ENCODE assay signal across 28 mouse cellular contexts in the genomic region with DNA sequence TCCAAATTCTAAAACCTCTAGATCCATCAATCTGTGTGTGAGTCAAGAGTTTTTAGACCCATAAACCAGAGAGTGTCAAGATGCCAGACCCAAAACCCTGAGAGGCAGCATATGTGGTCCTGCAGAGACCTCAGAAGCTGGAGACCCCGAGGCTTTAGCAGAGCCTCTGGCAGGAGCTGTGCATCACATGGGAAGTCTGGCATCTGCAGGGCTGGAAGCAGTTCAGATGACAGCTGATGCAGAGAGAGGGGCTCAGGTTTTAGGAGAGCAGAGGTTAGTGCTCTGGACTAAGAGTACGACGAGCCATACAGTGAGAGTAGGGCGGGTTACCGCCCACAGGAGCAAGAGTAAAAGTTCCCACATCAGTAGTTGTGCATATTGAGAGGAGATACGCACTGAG. TPM values are rescaled to one million over a fixed set of nuclear protein-coding genes. Genes with fewer than 3 reads are reported as not detected.
DNase-seq lines count a peak whose midpoint lies in the region; ATAC-seq and TF ChIP-seq lines count a peak whose summit lies in the region.
"Had no signal": no experiment of that assay in that cellular context is flagged by ENCODE, and none has a peak within 500 bp of the region (broad histone marks: within the 10 kb centered on the region; RNA-seq: fewer than 3 reads in every experiment).

No protein-coding gene starts in this region.

- no peak overlapping the region for H3K27ac ChIP-seq in hindbrain, postnatal 0 days
- no peak overlapping the region for H3K27ac ChIP-seq in hindbrain, embryonic 14.5 days
- no peak overlapping the region for H3K27ac ChIP-seq in midbrain, postnatal 0 days (ENCODE audit: low read depth, low read length)
- H3K27ac ChIP-seq in midbrain, embryonic 16.5 days (ENCODE audit: low read length), result no peak overlapping the region
- H3K27ac ChIP-seq: embryonic facial prominence, embryonic 10.5 days; embryonic facial prominence, embryonic 12.5 days; forebrain, embryonic 13.5 days; forebrain, embryonic 15.5 days had no signal

- peak; percentile 64 to 79 for DNase-seq in cerebellum, postnatal 10 days
- no peak for DNase-seq in cerebellum, postnatal 25 days
- peak; percentile 16 for DNase-seq in hindbrain, postnatal 0 days (ENCODE audit: low spot score)
- DNase-seq in hindbrain, embryonic 14.5 days (ENCODE audit: low spot score), result no peak
- DNase-seq in midbrain, postnatal 0 days (ENCODE audit: low spot score), result peak; percentile 43
- DNase-seq: adrenal gland, adult 8-10 months; adrenal gland, postnatal 14 days; adrenal gland, postnatal 36 days; B cell, adult 2 months; cerebellum, adult 11 months; cerebellum, adult 18-20 months; cerebellum, adult 8-10 months; cerebellum, adult 9-11 months; forebrain, postnatal 0 days had no signal

- H3K9me3 ChIP-seq in hindbrain, postnatal 0 days (ENCODE audit: low read length), result no peaks in the 10 kb centered on the region
- no peaks in the 10 kb centered on the region for H3K9me3 ChIP-seq in hindbrain, embryonic 14.5 days (ENCODE audit: control insufficient read depth, low read length)
- no peaks in the 10 kb centered on the region for H3K9me3 ChIP-seq in midbrain, postnatal 0 days (ENCODE audit: low read length)
- no peaks in the 10 kb centered on the region for H3K9me3 ChIP-seq in midbrain, embryonic 16.5 days (replicated peaks; ENCODE audit: control insufficient read depth, low read length, poor library complexity, severe bottlenecking)
- H3K9me3 ChIP-seq: embryonic facial prominence, embryonic 10.5 days; embryonic facial prominence, embryonic 12.5 days; forebrain, embryonic 13.5 days; forebrain, embryonic 15.5 days had no signal

- no peaks in the 10 kb centered on the region for H3K4me1 ChIP-seq in hindbrain, postnatal 0 days (ENCODE audit: insufficient read depth, low read length)
- no peaks in the 10 kb centered on the region for H3K4me1 ChIP-seq in hindbrain, embryonic 14.5 days (replicated peaks; ENCODE audit: control insufficient read depth, insufficient read depth, low read length)
- H3K4me1 ChIP-seq in midbrain, postnatal 0 days (ENCODE audit: insufficient read depth, low read length), result 0 out of 2 replicates have a peak, but pooled peaks cover 3% of the 10 kb centered on the region
- H3K4me1 ChIP-seq in midbrain, embryonic 16.5 days (ENCODE audit: control insufficient read depth, insufficient read depth, low read length), result no peaks in the 10 kb centered on the region; the same call in 1 of the 2 replicates
- H3K4me1 ChIP-seq: embryonic facial prominence, embryonic 10.5 days; embryonic facial prominence, embryonic 12.5 days; forebrain, embryonic 15.5 days had no signal

- no peak overlapping the region for H3K4me2 ChIP-seq in hindbrain, postnatal 0 days (ENCODE audit: low read depth, low read length)
- H3K4me2 ChIP-seq in hindbrain, embryonic 14.5 days (replicated peaks), result no peak overlapping the region
- no peak overlapping the region for H3K4me2 ChIP-seq in midbrain, postnatal 0 days (ENCODE audit: low read depth, low read length, poor library complexity, severe bottlenecking)
- no peak overlapping the region for H3K4me2 ChIP-seq in midbrain, embryonic 16.5 days (ENCODE audit: low read length)
- H3K4me2 ChIP-seq: embryonic facial prominence, embryonic 12.5 days; forebrain, embryonic 13.5 days; forebrain, embryonic 15.5 days had no signal

- no peaks in the 10 kb centered on the region for H3K27me3 ChIP-seq in hindbrain, postnatal 0 days (ENCODE audit: insufficient read depth, low read length)
- no peaks in the 10 kb centered on the region for H3K27me3 ChIP-seq in hindbrain, embryonic 14.5 days (ENCODE audit: control insufficient read depth, insufficient read depth, low read length)
- H3K27me3 ChIP-seq in midbrain, postnatal 0 days (ENCODE audit: insufficient read depth, low read length), result no peaks in the 10 kb centered on the region
- H3K27me3 ChIP-seq in midbrain, embryonic 16.5 days (ENCODE audit: control insufficient read depth, insufficient read depth, low read depth, low read length), result no peaks in the 10 kb centered on the region
- H3K27me3 ChIP-seq: CH12.LX; embryonic facial prominence, embryonic 12.5 days; forebrain, embryonic 13.5 days; forebrain, embryonic 15.5 days had no signal

- H3K4me3 ChIP-seq in hindbrain, postnatal 0 days (ENCODE audit: low read length), result no peak overlapping the region
- H3K4me3 ChIP-seq in hindbrain, embryonic 14.5 days (replicated peaks; ENCODE audit: low read length), result no peak overlapping the region
- H3K4me3 ChIP-seq in midbrain, postnatal 0 days (ENCODE audit: low read depth, low read length), result no peak overlapping the region
- H3K4me3 ChIP-seq in midbrain, embryonic 16.5 days (ENCODE audit: low read depth, low read length), result no peak overlapping the region
- H3K4me3 ChIP-seq: embryonic facial prominence, embryonic 10.5 days; embryonic facial prominence, embryonic 12.5 days; forebrain, embryonic 13.5 days; forebrain, embryonic 15.5 days had no signal

- no peak for TF ChIP-seq CTCF in hindbrain, postnatal 0 days (IDR thresholded peaks at IDR 0.05; ENCODE audit: low read depth)
- TF ChIP-seq CTCF in midbrain, postnatal 0 days (IDR thresholded peaks at IDR 0.05), result no peak

- no peaks in the 10 kb centered on the region for H3K36me3 ChIP-seq in hindbrain, postnatal 0 days (ENCODE audit: insufficient read depth, low read length)
- H3K36me3 ChIP-seq in hindbrain, embryonic 14.5 days (replicated peaks; ENCODE audit: control insufficient read depth, insufficient read depth), result no peaks in the 10 kb centered on the region
- no peaks in the 10 kb centered on the region for H3K36me3 ChIP-seq in midbrain, postnatal 0 days (ENCODE audit: insufficient read depth, low read length)
- H3K36me3 ChIP-seq in midbrain, embryonic 16.5 days (ENCODE audit: control insufficient read depth, insufficient read depth, low read length), result no peaks in the 10 kb centered on the region
- H3K36me3 ChIP-seq: embryonic facial prominence, embryonic 10.5 days; embryonic facial prominence, embryonic 12.5 days; forebrain, embryonic 15.5 days; G1E had no signal

- H3K9ac ChIP-seq in hindbrain, postnatal 0 days (replicated peaks; ENCODE audit: low read length), result no peak overlapping the region
- H3K9ac ChIP-seq in hindbrain, embryonic 14.5 days, result no peak overlapping the region
- no peak overlapping the region for H3K9ac ChIP-seq in midbrain, postnatal 0 days (replicated peaks; ENCODE audit: low read length, poor library complexity, severe bottlenecking)
- H3K9ac ChIP-seq in midbrain, embryonic 16.5 days (ENCODE audit: low read depth, low read length), result no peak overlapping the region
- H3K9ac ChIP-seq: embryonic facial prominence, embryonic 12.5 days; forebrain, embryonic 13.5 days; forebrain, embryonic 15.5 days; forebrain, postnatal 0 days had no signal

- peak; percentile 59; the same call in 1 of the 2 replicates for ATAC-seq in hindbrain, postnatal 0 days
- no peak for ATAC-seq in hindbrain, embryonic 14.5 days (ENCODE audit: low FRiP score)
- ATAC-seq in midbrain, postnatal 0 days (ENCODE audit: low FRiP score), result no peak
- no peak for ATAC-seq in midbrain, embryonic 16.5 days
- ATAC-seq: activated CD4-positive, CD25-positive, alpha-beta regulatory T cell, adult 4 months; CD4-positive, CD25-positive, alpha-beta regulatory T cell, adult 4 months; forebrain, embryonic 13.5 days; forebrain, embryonic 15.5 days; forebrain, postnatal 0 days; Patski had no signal

- WGBS in hindbrain, postnatal 0 days, result 71% methylated on average over 6 of the region's 6 CpGs
- WGBS in hindbrain, embryonic 14.5 days, result 89% methylated on average over 6 of the region's 6 CpGs
- WGBS in midbrain, postnatal 0 days, result 85% methylated on average over 6 of the region's 6 CpGs
- 90% methylated on average over 6 of the region's 6 CpGs for WGBS in midbrain, embryonic 16.5 days

RNA-seq across cellular contexts. Expression of a gene that starts 7.6 kb away (rescaled TPM):
- not detected in 2 replicates for total RNA-seq in hindbrain, postnatal 0 days (2014; rRNA removed)
- not detected in 2 replicates for polyA plus RNA-seq in hindbrain, postnatal 0 days (2015; fragmentation: Nextera tagmentation; extraction: Ambion mirVana)
- not detected in 2 replicates for polyA plus RNA-seq in hindbrain, embryonic 14.5 days (2014; fragmentation: Nextera tagmentation; extraction: Ambion mirVana)
- not detected in 2 replicates for total RNA-seq in midbrain, postnatal 0 days (2014; rRNA removed)
- polyA plus RNA-seq in midbrain, postnatal 0 days (2015; fragmentation: Nextera tagmentation; extraction: Ambion mirVana), result not detected in 2 replicates
- not detected in 2 replicates for polyA plus RNA-seq in midbrain, embryonic 16.5 days (2015; fragmentation: Nextera tagmentation; extraction: Ambion mirVana)
- total RNA-seq: adrenal gland, adult 18-20 months; adrenal gland, adult 8-10 months; adrenal gland, postnatal 14 days; adrenal gland, postnatal 36 days; CH12.LX; forebrain, postnatal 0 days; G1E had no signal
- polyA plus RNA-seq: activated CD4-positive, CD25-positive, alpha-beta regulatory T cell, adult 4 months; CD4-positive, CD25-positive, alpha-beta regulatory T cell, adult 4 months; cortical plate, adult 2 months; embryonic facial prominence, embryonic 10.5 days; embryonic facial prominence, embryonic 12.5 days; embryonic facial prominence, embryonic 14.5 days; forebrain, embryonic 11.5 days; forebrain, embryonic 13.5 days; forebrain, embryonic 15.5 days; forebrain, postnatal 0 days; G1E; Patski had no signal

RNA-seq across cellular contexts. Expression of a gene that starts 28.7 kb away (rescaled TPM):
- total RNA-seq in hindbrain, postnatal 0 days (2014; rRNA removed), result not detected in 2 replicates
- polyA plus RNA-seq in hindbrain, postnatal 0 days (2015; fragmentation: Nextera tagmentation; extraction: Ambion mirVana), result not detected in 2 replicates
- polyA plus RNA-seq in hindbrain, embryonic 14.5 days (2014; fragmentation: Nextera tagmentation; extraction: Ambion mirVana), result not detected in 2 replicates
- not detected in 2 replicates for total RNA-seq in midbrain, postnatal 0 days (2014; rRNA removed)
- not detected in 2 replicates for polyA plus RNA-seq in midbrain, postnatal 0 days (2015; fragmentation: Nextera tagmentation; extraction: Ambion mirVana)
- not detected in 2 replicates for polyA plus RNA-seq in midbrain, embryonic 16.5 days (2015; fragmentation: Nextera tagmentation; extraction: Ambion mirVana)
- total RNA-seq: adrenal gland, adult 18-20 months; adrenal gland, adult 8-10 months; adrenal gland, postnatal 14 days; adrenal gland, postnatal 36 days; CH12.LX; forebrain, postnatal 0 days; G1E had no signal
- polyA plus RNA-seq: activated CD4-positive, CD25-positive, alpha-beta regulatory T cell, adult 4 months; CD4-positive, CD25-positive, alpha-beta regulatory T cell, adult 4 months; cortical plate, adult 2 months; embryonic facial prominence, embryonic 10.5 days; embryonic facial prominence, embryonic 12.5 days; embryonic facial prominence, embryonic 14.5 days; forebrain, embryonic 11.5 days; forebrain, embryonic 13.5 days; forebrain, embryonic 15.5 days; forebrain, postnatal 0 days; G1E; Patski had no signal

RNA-seq across cellular contexts. Expression of a gene that starts 31.5 kb away (rescaled TPM):
- total RNA-seq in hindbrain, postnatal 0 days (2014; rRNA removed), result not detected in 2 replicates
- not detected in 2 replicates for polyA plus RNA-seq in hindbrain, postnatal 0 days (2015; fragmentation: Nextera tagmentation; extraction: Ambion mirVana)
- not detected in 2 replicates for polyA plus RNA-seq in hindbrain, embryonic 14.5 days (2014; fragmentation: Nextera tagmentation; extraction: Ambion mirVana)
- total RNA-seq in midbrain, postnatal 0 days (2014; rRNA removed), result not detected in 2 replicates
- not detected in 2 replicates for polyA plus RNA-seq in midbrain, postnatal 0 days (2015; fragmentation: Nextera tagmentation; extraction: Ambion mirVana)
- polyA plus RNA-seq in midbrain, embryonic 16.5 days (2015; fragmentation: Nextera tagmentation; extraction: Ambion mirVana), result not detected in 2 replicates
- total RNA-seq: adrenal gland, adult 18-20 months; adrenal gland, adult 8-10 months; adrenal gland, postnatal 14 days; adrenal gland, postnatal 36 days; CH12.LX; forebrain, postnatal 0 days; G1E had no signal
- polyA plus RNA-seq: activated CD4-positive, CD25-positive, alpha-beta regulatory T cell, adult 4 months; CD4-positive, CD25-positive, alpha-beta regulatory T cell, adult 4 months; cortical plate, adult 2 months; embryonic facial prominence, embryonic 10.5 days; embryonic facial prominence, embryonic 12.5 days; forebrain, embryonic 11.5 days; forebrain, embryonic 13.5 days; forebrain, embryonic 15.5 days; forebrain, postnatal 0 days; G1E; Patski had no signal

RNA-seq across cellular contexts. Expression of a gene that starts 49.6 kb away (rescaled TPM):
- total RNA-seq in hindbrain, postnatal 0 days (2014; rRNA removed), result not detected in 2 replicates
- polyA plus RNA-seq in hindbrain, postnatal 0 days (2015; fragmentation: Nextera tagmentation; extraction: Ambion mirVana), result not detected in 2 replicates
- not detected in 2 replicates for polyA plus RNA-seq in hindbrain, embryonic 14.5 days (2014; fragmentation: Nextera tagmentation; extraction: Ambion mirVana)
- total RNA-seq in midbrain, postnatal 0 days (2014; rRNA removed), result not detected in 2 replicates
- not detected in 2 replicates for polyA plus RNA-seq in midbrain, postnatal 0 days (2015; fragmentation: Nextera tagmentation; extraction: Ambion mirVana)
- polyA plus RNA-seq in midbrain, embryonic 16.5 days (2015; fragmentation: Nextera tagmentation; extraction: Ambion mirVana), result not detected in 2 replicates
- total RNA-seq: adrenal gland, adult 18-20 months; adrenal gland, adult 8-10 months; adrenal gland, postnatal 14 days; adrenal gland, postnatal 36 days; CH12.LX; forebrain, postnatal 0 days had no signal
- polyA plus RNA-seq: CD4-positive, CD25-positive, alpha-beta regulatory T cell, adult 4 months; cortical plate, adult 2 months; embryonic facial prominence, embryonic 10.5 days; embryonic facial prominence, embryonic 12.5 days; embryonic facial prominence, embryonic 14.5 days; forebrain, embryonic 11.5 days; forebrain, embryonic 13.5 days; forebrain, embryonic 15.5 days; forebrain, postnatal 0 days; G1E; Patski had no signal

RNA-seq across cellular contexts. Expression of a gene that starts 51.6 kb away (rescaled TPM):
- total RNA-seq in hindbrain, postnatal 0 days (2014; rRNA removed), result not detected in 2 replicates
- not detected in 2 replicates for polyA plus RNA-seq in hindbrain, postnatal 0 days (2015; fragmentation: Nextera tagmentation; extraction: Ambion mirVana)
- polyA plus RNA-seq in hindbrain, embryonic 14.5 days (2014; fragmentation: Nextera tagmentation; extraction: Ambion mirVana), result not detected in 2 replicates
- not detected in 2 replicates for total RNA-seq in midbrain, postnatal 0 days (2014; rRNA removed)
- not detected in 2 replicates for polyA plus RNA-seq in midbrain, postnatal 0 days (2015; fragmentation: Nextera tagmentation; extraction: Ambion mirVana)
- polyA plus RNA-seq in midbrain, embryonic 16.5 days (2015; fragmentation: Nextera tagmentation; extraction: Ambion mirVana), result not detected in 2 replicates
- total RNA-seq: adrenal gland, adult 18-20 months; adrenal gland, adult 8-10 months; adrenal gland, postnatal 14 days; adrenal gland, postnatal 36 days; CH12.LX; forebrain, postnatal 0 days had no signal
- polyA plus RNA-seq: activated CD4-positive, CD25-positive, alpha-beta regulatory T cell, adult 4 months; CD4-positive, CD25-positive, alpha-beta regulatory T cell, adult 4 months; cortical plate, adult 2 months; embryonic facial prominence, embryonic 10.5 days; embryonic facial prominence, embryonic 12.5 days; embryonic facial prominence, embryonic 14.5 days; forebrain, embryonic 11.5 days; forebrain, embryonic 13.5 days; forebrain, embryonic 15.5 days; forebrain, postnatal 0 days; G1E; Patski had no signal

Comparison
In these comparisons a context has a peak if more than half of its experiments do, and no peak if none do; other contexts are left out.
1. DNase-seq: peak in cerebellum, postnatal 10 days (2 of 2), hindbrain, postnatal 0 days (single experiment) and midbrain, postnatal 0 days (single experiment); none in cerebellum, postnatal 25 days (0 of 2) and hindbrain, embryonic 14.5 days (single experiment).